Mouse (Mus musculus) liver, embryonic 14.5 days (tissue): ENCODE measurements around the gene Tex2. TPM values are rescaled to one million over a fixed set of nuclear protein-coding genes. Genes with fewer than 3 reads are reported as not detected.
"Not testable (repeated sequence)": the region's sequence is repeated elsewhere in the genome, so short reads cannot be mapped to it uniquely, and the experiment has no call there.

Experiments used
- ATAC-seq: fragments of 200-750 bp; cut with Nextera tagmentation; 2 replicates; pipeline ENCODE4 v1.8.0; 2017; ENCODE audit warnings: moderate number of reproducible peaks, mild to moderate bottlenecking, moderate library complexity; ENCODE audit not compliant: insufficient read depth
- DNase-seq, 3 experiments: peaks; one replicate each; pipeline ENCODE4 v3.0.0-alpha.2; 2012 to 2013; ENCODE audit warnings: low read depth in 3 of 3, low spot score in 3 of 3
- H3K27ac ChIP-seq: fragments of 300-500 bp; sonication (generic); 2 replicates; pipeline ENCODE4 v1.5.1; 2014; ENCODE audit warnings: moderate library complexity, mild to moderate bottlenecking, control low read depth, inconsistent platforms
- H3K27me3 ChIP-seq: fragments of 300-500 bp; sonication (generic); 2 replicates; pipeline ENCODE4 v1.6.1; 2014; ENCODE audit warnings: mild to moderate bottlenecking, low read length, moderate library complexity; ENCODE audit not compliant: control insufficient read depth, insufficient read depth
- H3K36me3 ChIP-seq: fragments of 300-500 bp; sonication (generic); replicated peaks from 2 replicates; pipeline ENCODE4 v1.6.1; 2014; ENCODE audit warnings: low read depth; ENCODE audit not compliant: control insufficient read depth, insufficient read depth
- H3K4me1 ChIP-seq, 2 experiments: fragments of 200-500 bp in 1 of 2; fragments of 300-500 bp in 1 of 2; sonication (generic) in 1 of 2; replicated peaks; 2 replicates each; pipeline ENCODE4 v1.6.1; 2012 to 2014; ENCODE audit warnings: antibody characterized with exemption in 1 of 2, inconsistent platforms in 1 of 2, low read length in 1 of 2; ENCODE audit not compliant: control insufficient read depth in 2 of 2, insufficient read depth in 2 of 2
- H3K4me2 ChIP-seq: fragments of 300-500 bp; sonication (generic); 2 replicates; pipeline ENCODE4 v1.6.1; 2014; ENCODE audit warnings: low read depth, mild to moderate bottlenecking, control low read depth, moderate library complexity
- H3K4me3 ChIP-seq, 2 experiments: fragments of 200-500 bp in 1 of 2; fragments of 300-500 bp in 1 of 2; sonication (generic) in 1 of 2; 2 replicates each; pipeline ENCODE4 v1.5.1; 2012 to 2014; ENCODE audit warnings: low read depth in 2 of 2, low read length in 2 of 2, mild to moderate bottlenecking in 2 of 2, control low read depth in 1 of 2, inconsistent platforms in 1 of 2, moderate library complexity in 1 of 2; ENCODE audit not compliant: insufficient read depth in 1 of 2
- H3K9ac ChIP-seq: fragments of 300-500 bp; sonication (generic); replicated peaks from 2 replicates; pipeline ENCODE4 v1.6.1; 2014; ENCODE audit warnings: mild to moderate bottlenecking, control low read depth, moderate library complexity
- H3K9me3 ChIP-seq: fragments of 300-500 bp; sonication (generic); 2 replicates; pipeline ENCODE4 v1.6.1; 2016; ENCODE audit warnings: low read length, mixed read lengths; ENCODE audit not compliant: control insufficient read depth
- CTCF ChIP-seq: IDR thresholded peaks from 2 replicates; pipeline ENCODE4 v1.5.1; 2016; ENCODE audit warnings: antibody characterized with exemption, low read depth, control low read depth
- EP300 ChIP-seq: IDR thresholded peaks from 2 replicates; pipeline ENCODE4 v1.6.1; 2016; ENCODE audit warnings: antibody characterized with exemption, low read depth
- WGBS: fragments of 180-500 bp; shearing (Covaris S2); extraction: QIAGEN DNeasy Blood & Tissue Kit; methylation state at CpG from one replicate; pipeline ENCODE4 v1.1.7; 2014; ENCODE audit not compliant: insufficient replicate concordance; 5-methylcytosine and 5-hydroxymethylcytosine counted together
- polyA plus RNA-seq, 2 experiments: library from polyadenylated mRNA; depleted of rRNA in 1 of 2; stranded (reverse) in 1 of 2; unstranded in 1 of 2; fragments of >200 nt; fragmentation: Nextera tagmentation in 1 of 2; extraction: Ambion mirVana in 1 of 2; gene quantifications; 2 replicates each; pipeline versions ENCODE4 v1.2.1 to v1.2.3; 2012 to 2014

Gene Tex2
- polyA plus RNA-seq, 2 experiments = 5.9 to 7.9 TPM

DNA sequence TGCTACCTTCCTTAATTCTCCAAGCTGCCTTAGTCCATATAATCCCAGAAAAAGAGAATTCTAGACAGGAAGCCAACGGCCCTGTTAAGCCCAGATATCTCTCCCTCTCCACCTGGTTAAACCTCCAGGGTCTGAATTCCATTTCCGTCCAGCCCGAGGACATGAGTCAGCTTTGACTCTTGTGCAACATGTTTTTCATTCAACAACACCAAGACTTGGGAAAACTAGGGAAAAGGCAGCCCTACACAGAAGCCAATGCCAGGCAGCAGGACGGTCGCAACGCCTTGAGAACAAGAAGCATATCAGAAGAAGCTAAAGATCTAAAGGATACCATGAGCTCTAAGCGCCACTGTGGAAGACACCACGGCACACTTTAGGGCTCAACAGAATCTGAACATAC is 32.8 kb downstream of the Tex2 start:
- no peak overlapping the region for H3K27ac ChIP-seq
- no peaks in the 10 kb centered on the region for H3K27me3 ChIP-seq
- WGBS = 64% methylated on average over 8 of the region's 8 CpGs
- ATAC-seq (no peak), DNase-seq (no peak)
- H3K4me2 ChIP-seq = no peak overlapping the region
- no peak overlapping the region for H3K9ac ChIP-seq
- TF ChIP-seq EP300 (no peak), CTCF (no peak)
- peaks cover 0 to 13% of the 10 kb centered on the region in 2 experiments; a peak in 2 of 4 replicates for H3K4me1 ChIP-seq
- no peaks in the 10 kb centered on the region for H3K9me3 ChIP-seq
- no peak overlapping the region for H3K4me3 ChIP-seq
- H3K36me3 ChIP-seq = no peaks in the 10 kb centered on the region

DNA sequence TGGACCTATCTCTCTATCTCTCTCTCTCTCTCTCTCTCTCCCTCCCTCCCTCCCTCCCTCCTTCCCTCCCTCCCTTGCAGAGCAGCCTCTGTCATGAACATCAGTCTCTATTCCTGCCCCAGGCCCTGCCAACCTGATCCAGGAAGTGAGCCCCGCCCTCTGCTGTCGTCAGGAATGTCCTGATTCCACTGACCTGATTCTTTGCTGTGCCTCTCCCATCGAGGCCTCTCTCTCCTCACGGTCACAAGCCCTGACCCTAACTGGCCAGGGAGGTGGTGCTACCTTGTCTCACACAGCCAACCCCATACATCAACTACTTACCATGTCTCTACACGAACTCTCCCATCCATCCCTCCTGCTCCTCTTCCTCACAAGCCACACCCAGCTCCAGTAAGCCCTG is 33.3 kb downstream of the Tex2 start:
- no peak overlapping the region for H3K27ac ChIP-seq
- TF ChIP-seq CTCF (no peak), EP300 (no peak)
- ATAC-seq (no peak), DNase-seq (no peak)
- no peak overlapping the region for H3K4me2 ChIP-seq
- H3K4me1 ChIP-seq = peaks cover 0 to 13% of the 10 kb centered on the region in 2 experiments; a peak in 2 of 4 replicates
- H3K27me3 ChIP-seq = no peaks in the 10 kb centered on the region
- no peak overlapping the region for H3K9ac ChIP-seq
- no peak overlapping the region for H3K4me3 ChIP-seq
- no peaks in the 10 kb centered on the region for H3K36me3 ChIP-seq
- 37% methylated on average over 5 of the region's 5 CpGs for WGBS
- no peaks in the 10 kb centered on the region for H3K9me3 ChIP-seq

DNA sequence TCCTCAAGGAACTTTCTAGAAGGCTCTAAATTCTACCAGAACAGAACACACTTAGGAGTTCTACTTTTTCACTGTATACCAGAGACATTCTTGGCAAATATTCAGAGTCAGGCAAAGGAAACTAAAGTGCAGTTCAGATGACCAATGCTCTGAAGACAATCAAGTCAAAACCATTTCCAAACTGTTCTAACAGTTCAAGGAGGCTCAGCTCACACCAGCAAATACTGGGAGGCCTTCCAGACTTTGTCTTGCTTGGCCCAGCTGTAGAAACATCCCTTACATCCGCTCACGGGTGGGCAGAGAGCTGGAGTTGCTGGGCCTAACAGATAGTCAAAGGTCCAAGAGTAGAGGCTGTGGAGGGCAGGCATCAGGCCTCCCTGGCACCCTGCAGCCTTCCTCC is 34.1 kb downstream of the Tex2 start:
- no peak overlapping the region for H3K4me2 ChIP-seq
- WGBS = 74% methylated on average over 2 of the region's 2 CpGs
- H3K9me3 ChIP-seq = no peaks in the 10 kb centered on the region
- ATAC-seq = no peak
- peaks cover 0 to 17% of the 10 kb centered on the region in 2 experiments; a peak in 2 of 4 replicates for H3K4me1 ChIP-seq
- H3K27me3 ChIP-seq = no peaks in the 10 kb centered on the region
- H3K4me3 ChIP-seq = no peak overlapping the region
- H3K27ac ChIP-seq = no peak overlapping the region
- TF ChIP-seq EP300 (no peak), CTCF (no peak)
- DNase-seq = no peak
- H3K9ac ChIP-seq = no peak overlapping the region
- H3K36me3 ChIP-seq = no peaks in the 10 kb centered on the region

DNA sequence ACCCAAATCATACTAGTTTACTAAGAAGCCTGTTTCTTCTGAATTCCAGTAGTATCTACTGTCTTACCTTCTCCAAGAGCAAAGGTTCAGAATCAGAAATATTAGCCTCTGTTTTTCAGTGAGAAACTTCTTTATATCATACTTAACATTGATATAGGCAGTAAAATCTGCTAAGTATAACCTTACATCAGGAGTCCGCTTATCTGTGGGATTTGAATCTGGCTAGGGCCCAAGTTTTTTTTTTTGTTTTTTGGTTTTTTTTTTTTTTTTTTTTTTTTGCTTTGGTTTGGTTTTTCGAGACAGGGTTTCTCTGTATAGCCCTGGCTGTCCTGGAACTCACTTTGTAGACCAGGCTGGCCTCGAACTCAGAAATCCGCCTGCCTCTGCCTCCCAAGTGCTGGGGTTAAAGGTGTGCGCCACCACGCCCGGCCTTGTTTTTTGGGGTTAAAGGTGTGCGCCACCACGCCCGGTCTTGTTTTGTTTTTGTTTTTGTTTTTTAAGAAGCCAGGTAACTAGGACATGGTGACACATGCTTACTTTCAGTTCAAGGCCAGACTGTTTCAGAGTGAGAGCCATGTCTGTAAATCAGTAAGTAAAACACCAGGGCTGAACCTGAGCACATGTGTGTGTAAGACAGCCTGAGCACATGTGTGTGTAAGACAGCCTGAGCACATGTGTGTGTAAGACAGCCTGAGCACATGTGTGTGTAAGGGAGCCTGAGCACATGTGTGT is 35.4 kb downstream of the Tex2 start:
- H3K4me1 ChIP-seq = peaks cover 0 to 21% of the 10 kb centered on the region in 2 experiments; a peak in 2 of 4 replicates
- WGBS = 79% methylated on average over 10 of the region's 10 CpGs
- H3K9me3 ChIP-seq, H3K27ac ChIP-seq, ATAC-seq, H3K4me2 ChIP-seq, H3K36me3 ChIP-seq, DNase-seq, H3K27me3 ChIP-seq, H3K4me3 ChIP-seq, H3K9ac ChIP-seq: not testable (repeated sequence)

DNA sequence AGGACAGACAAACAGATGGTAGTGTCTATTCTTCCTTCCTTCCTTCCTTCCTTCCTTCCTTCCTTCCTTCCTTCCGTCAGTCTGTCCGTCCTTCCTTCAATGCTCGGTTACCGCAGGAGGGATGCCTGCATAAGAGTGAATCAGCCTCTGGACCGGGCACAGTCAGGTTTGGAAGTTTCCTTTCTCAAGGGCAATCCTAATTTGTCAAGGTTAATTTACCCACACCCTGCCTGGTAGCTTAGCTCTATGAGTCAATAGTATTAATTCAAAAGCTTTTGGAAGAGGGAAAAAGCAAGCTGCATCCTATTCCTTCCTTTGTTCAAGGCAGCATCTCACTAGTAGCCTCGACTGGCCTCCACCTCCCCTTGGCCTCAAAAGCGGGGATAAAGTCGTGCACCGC is 38.8 kb downstream of the Tex2 start:
- Histone ChIP-seq H3K9ac (no peak overlapping the region), H3K4me2 (no peak overlapping the region), H3K27ac (no peak overlapping the region), H3K9me3 (no peaks in the 10 kb centered on the region), H3K4me3 (no peak overlapping the region), H3K27me3 (no peaks in the 10 kb centered on the region), H3K4me1 (peaks cover 0 to 28% of the 10 kb centered on the region in 2 experiments; a peak in 2 of 4 replicates), H3K36me3 (no peaks in the 10 kb centered on the region)
- WGBS = 51% methylated on average over 9 of the region's 9 CpGs
- ATAC-seq (no peak), DNase-seq (no peak)
- TF ChIP-seq CTCF = no peak
- TF ChIP-seq EP300 = no peak
